Mouse (Mus musculus) heart, embryonic 14.5 days (tissue): ENCODE measurements around the gene Dse. TPM values are rescaled to one million over a fixed set of nuclear protein-coding genes. Genes with fewer than 3 reads are reported as not detected.

ENCODE experiments used
- ATAC-seq: fragments of 200-750 bp; cut with Nextera tagmentation; 2 replicates; pipeline ENCODE4 v1.8.0; 2017; ENCODE audit warnings: low read depth, moderate TSS enrichment; ENCODE audit not compliant: insufficient number of reproducible peaks, insufficient read depth, low FRiP score
- H3K27ac ChIP-seq, 2 experiments: fragments of 200-500 bp in 1 of 2; fragments of 300-500 bp in 1 of 2; sonication (generic) in 1 of 2; replicated peaks in 1 of 2; 2 replicates each; pipeline ENCODE4 v1.5.1; 2012 to 2014; ENCODE audit warnings: low read depth in 2 of 2, low read length in 2 of 2, control low read depth in 1 of 2, mild to moderate bottlenecking in 1 of 2, mixed read lengths in 1 of 2; ENCODE audit not compliant: control insufficient read depth in 1 of 2, insufficient read depth in 1 of 2
- H3K27me3 ChIP-seq: fragments of 300-500 bp; sonication (generic); 2 replicates; pipeline ENCODE4 v1.6.1; 2014; ENCODE audit warnings: mild to moderate bottlenecking, low read length, control low read depth; ENCODE audit not compliant: control insufficient read depth, insufficient read depth
- H3K36me3 ChIP-seq: fragments of 300-500 bp; sonication (generic); 2 replicates; pipeline ENCODE4 v1.6.1; 2014; ENCODE audit warnings: mild to moderate bottlenecking, control low read depth, low read length, mixed read lengths; ENCODE audit not compliant: control insufficient read depth, insufficient read depth
- H3K4me1 ChIP-seq, 2 experiments: fragments of 200-500 bp in 1 of 2; fragments of 300-500 bp in 1 of 2; sonication (generic) in 1 of 2; 2 replicates each; pipeline ENCODE4 v1.6.1; 2012 to 2014; ENCODE audit warnings: low read length in 2 of 2, control low read depth in 1 of 2, mixed read lengths in 1 of 2; ENCODE audit not compliant: control insufficient read depth in 2 of 2, insufficient read depth in 2 of 2
- H3K4me2 ChIP-seq: fragments of 300-500 bp; sonication (generic); 2 replicates; pipeline ENCODE4 v1.6.1; 2014; ENCODE audit warnings: mild to moderate bottlenecking, low read length
- H3K4me3 ChIP-seq, 2 experiments: fragments of 200-500 bp in 1 of 2; fragments of 300-500 bp in 1 of 2; sonication (generic) in 1 of 2; 2 replicates each; pipeline ENCODE4 v1.5.1; 2012 to 2014; ENCODE audit warnings: low read length in 2 of 2, mild to moderate bottlenecking in 2 of 2, control low read depth in 1 of 2, low read depth in 1 of 2, moderate library complexity in 1 of 2; ENCODE audit not compliant: control insufficient read depth in 1 of 2, insufficient read depth in 1 of 2
- H3K9ac ChIP-seq: fragments of 300-500 bp; sonication (generic); 2 replicates; pipeline ENCODE4 v1.6.1; 2014; ENCODE audit warnings: mild to moderate bottlenecking, low read length
- H3K9me3 ChIP-seq: fragments of 300-500 bp; sonication (generic); 2 replicates; pipeline ENCODE4 v1.6.1; 2016; ENCODE audit warnings: low read length, control low read depth; ENCODE audit not compliant: control insufficient read depth
- WGBS: fragments of 180-500 bp; shearing (Covaris S2); extraction: QIAGEN DNeasy Blood & Tissue Kit; methylation state at CpG from one replicate; pipeline ENCODE4 v1.1.7; 2014; 5-methylcytosine and 5-hydroxymethylcytosine counted together
- polyA plus RNA-seq: library from polyadenylated mRNA; unstranded; fragments of >200 nt; fragmentation: Nextera tagmentation; extraction: Ambion mirVana; gene quantifications from 2 replicates; pipeline ENCODE4 v1.2.1, GENCODE M21; 2014

The Dse gene
- polyA plus RNA-seq, 1 experiment from 2014 or later: 16.8 TPM

- no peaks in the 10 kb centered on the region for H3K36me3 ChIP-seq
- no peak overlapping the region for H3K9ac ChIP-seq
- H3K9me3 ChIP-seq: no peaks in the 10 kb centered on the region
- no peak for ATAC-seq
- H3K4me2 ChIP-seq: no peak overlapping the region
- H3K4me1 ChIP-seq: peaks cover 7 to 10% of the 10 kb centered on the region in 2 experiments; a peak in 3 of 4 replicates
- 36% methylated on average over 6 of the region's 6 CpGs for WGBS
- H3K27ac ChIP-seq: no peak overlapping the region
- H3K4me3 ChIP-seq: no peak overlapping the region
- H3K27me3 ChIP-seq: no peaks in the 10 kb centered on the region
Observed at GRCm38 (mm10) chr10:34136432-34136831, 71.1 kb downstream of the Dse start.

- no peak overlapping the region for H3K27ac ChIP-seq
- no peak overlapping the region for H3K9ac ChIP-seq
- H3K4me2 ChIP-seq: no peak overlapping the region
- peaks cover 1 to 2% of the 10 kb centered on the region in 2 experiments; a peak in 2 of 4 replicates for H3K4me1 ChIP-seq
- ATAC-seq: no peak
- H3K27me3 ChIP-seq: no peaks in the 10 kb centered on the region
- no peaks in the 10 kb centered on the region for H3K9me3 ChIP-seq
- H3K4me3 ChIP-seq: no peak overlapping the region
- WGBS: 73% methylated on average over 2 of the region's 2 CpGs
- no peaks in the 10 kb centered on the region for H3K36me3 ChIP-seq
Observed at GRCm38 (mm10) chr10:34131356-34131755, 76.2 kb downstream of the Dse start.

- Histone ChIP-seq H3K4me3 (no peak overlapping the region), H3K27ac (no peak overlapping the region), H3K36me3 (no peaks in the 10 kb centered on the region), H3K9me3 (no peaks in the 10 kb centered on the region), H3K27me3 (no peaks in the 10 kb centered on the region), H3K4me1 (peaks cover 0 to 2% of the 10 kb centered on the region in 2 experiments; a peak in 1 of 4 replicates), H3K9ac (no peak overlapping the region), H3K4me2 (no peak overlapping the region)
- no peak for ATAC-seq
- 81% methylated on average over 6 of the region's 6 CpGs for WGBS
Observed at GRCm38 (mm10) chr10:34128391-34128790, 79.1 kb downstream of the Dse start.

GRCm38 (mm10) chr10:34127392-34128378 is 79.8 kb downstream of the Dse start, which contains the start of gene Calhm6:
Calhm6 (minus strand) TSS chr10:34127984.
- H3K4me1 ChIP-seq: peaks cover 0 to 2% of the 10 kb centered on the region in 2 experiments; a peak in 1 of 4 replicates
- 0 out of 2 replicates have a peak, but pooled peaks have one; percentile 17 for ATAC-seq
- no peak within 1 kb of the TSS for H3K27ac ChIP-seq
- H3K4me2 ChIP-seq: peak within 1 kb of the TSS; percentile 81
- no peaks in the 10 kb centered on the region for H3K9me3 ChIP-seq
- H3K27me3 ChIP-seq: no peaks in the 10 kb centered on the region
- H3K4me3 ChIP-seq: peak within 1 kb of the TSS; percentile 48 to 69
- H3K9ac ChIP-seq: peak within 1 kb of the TSS; percentile 65
- 16% methylated on average over 44 of the region's 44 CpGs for WGBS
- H3K36me3 ChIP-seq: no peaks in the 10 kb centered on the region

- no peak overlapping the region for H3K9ac ChIP-seq
- H3K4me1 ChIP-seq: no peaks in the 10 kb centered on the region
- no peak overlapping the region for H3K27ac ChIP-seq
- H3K36me3 ChIP-seq: no peaks in the 10 kb centered on the region
- no peak overlapping the region for H3K4me3 ChIP-seq
- H3K9me3 ChIP-seq: no peaks in the 10 kb centered on the region
- H3K4me2 ChIP-seq: no peak overlapping the region
- WGBS: 81% methylated on average over 2 of the region's 2 CpGs
- H3K27me3 ChIP-seq: no peaks in the 10 kb centered on the region
- ATAC-seq: no peak
Observed at GRCm38 (mm10) chr10:34118421-34118820, 89.1 kb downstream of the Dse start.

GRCm38 (mm10) chr10:34117770-34118169 is 89.7 kb downstream of the Dse start:
- no peaks in the 10 kb centered on the region for H3K4me1 ChIP-seq
- no peak for ATAC-seq
- no peak overlapping the region for H3K4me2 ChIP-seq
- no peaks in the 10 kb centered on the region for H3K27me3 ChIP-seq
- H3K9me3 ChIP-seq: no peaks in the 10 kb centered on the region
- H3K9ac ChIP-seq: no peak overlapping the region
- no peak overlapping the region for H3K4me3 ChIP-seq
- H3K27ac ChIP-seq: no peak overlapping the region
- no peaks in the 10 kb centered on the region for H3K36me3 ChIP-seq

- H3K27me3 ChIP-seq: no peaks in the 10 kb centered on the region
- 46% methylated on average over 3 of the region's 3 CpGs for WGBS
- ATAC-seq: no peak
- H3K4me3 ChIP-seq: no peak overlapping the region
- no peak overlapping the region for H3K4me2 ChIP-seq
- H3K27ac ChIP-seq: no peak overlapping the region
- no peaks in the 10 kb centered on the region for H3K9me3 ChIP-seq
- H3K4me1 ChIP-seq: no peaks in the 10 kb centered on the region
- H3K9ac ChIP-seq: no peak overlapping the region
- H3K36me3 ChIP-seq: no peaks in the 10 kb centered on the region
Observed at GRCm38 (mm10) chr10:34117131-34117530, 90.4 kb downstream of the Dse start.
